Mouse (Mus musculus) ZHBTc4 (cell line): Measurements from ENCODE around the gene Cyp2d11.
A peak's percentile ranks its signal among the peaks of the same experiment; 100 is the strongest.
"Not testable (repeated sequence)": the region's sequence is repeated elsewhere in the genome, so short reads cannot be mapped to it uniquely, and the experiment has no call there.

ENCODE experiments used
- DNase-seq: peaks from one replicate; pipeline ENCODE4 v3.0.0-alpha.2; 2011; ENCODE audit warnings: low read depth, low spot score

The Cyp2d11 gene

DNA sequence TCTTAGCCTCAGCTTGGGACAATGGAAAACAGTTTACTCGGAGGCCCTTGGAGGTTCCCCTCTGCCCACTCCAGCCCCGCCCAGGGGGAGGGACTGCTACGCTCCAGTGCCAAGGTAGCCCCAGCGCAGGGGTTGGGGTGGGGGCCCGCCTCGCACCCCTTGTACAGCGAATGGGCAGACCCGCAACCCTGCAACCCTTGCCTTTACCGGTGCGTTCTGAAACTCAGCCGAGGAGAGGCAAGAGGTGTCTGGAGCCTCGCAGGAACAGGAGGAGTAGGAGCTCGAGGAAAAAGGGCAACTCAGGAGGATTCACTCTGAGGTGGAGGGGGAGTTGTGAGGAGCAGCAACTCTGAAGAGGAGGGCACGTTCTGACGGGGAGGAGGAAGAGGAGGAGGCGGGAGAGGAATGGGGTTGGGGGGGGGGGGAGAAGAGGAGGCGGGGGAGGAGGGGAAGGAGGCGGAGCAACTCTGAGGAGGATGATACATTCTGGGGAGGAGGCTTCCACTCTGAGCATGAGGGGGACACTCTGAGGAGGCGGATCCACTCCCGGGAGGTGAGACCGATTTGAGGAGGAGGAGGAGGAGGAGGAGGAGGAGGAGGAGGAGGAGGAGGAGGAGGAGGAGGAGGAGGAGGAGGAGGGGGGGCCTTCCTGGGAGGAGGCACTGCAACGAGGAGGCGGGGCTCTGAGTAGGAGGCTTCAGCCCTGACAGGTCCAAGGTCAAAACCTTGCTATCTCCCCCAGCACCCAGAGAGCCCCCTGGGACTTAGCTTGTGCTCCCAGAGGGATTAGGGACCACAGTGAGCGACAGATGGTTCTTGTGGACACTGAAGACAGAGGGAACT is 13.7 kb downstream of the Cyp2d11 start, which contains the start of gene Cyp2d22:
TSS of gene Cyp2d22 (minus strand) at position 390 of the 843 bp plus-strand sequence.
- DNase-seq, result peak; percentile 43

DNA sequence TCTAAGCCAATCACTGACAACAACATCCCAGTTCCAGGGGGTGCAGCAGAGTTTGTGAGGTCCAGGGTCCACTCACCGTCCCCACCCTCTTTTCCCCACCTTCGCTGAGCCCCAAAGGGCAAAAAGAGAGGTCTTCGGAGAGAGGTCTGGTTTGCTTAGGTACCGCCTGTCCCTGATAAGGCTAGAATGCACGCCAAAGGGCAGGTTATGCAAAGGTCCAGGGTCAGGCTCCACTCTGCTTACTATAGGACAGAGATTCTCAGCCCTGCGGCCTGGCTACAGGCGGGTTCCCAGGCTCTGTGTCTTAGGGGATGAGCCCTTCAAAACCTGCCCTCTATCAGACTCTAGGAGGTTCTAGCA is 14.3 kb downstream of the Cyp2d11 start:
- no peak for DNase-seq

DNA sequence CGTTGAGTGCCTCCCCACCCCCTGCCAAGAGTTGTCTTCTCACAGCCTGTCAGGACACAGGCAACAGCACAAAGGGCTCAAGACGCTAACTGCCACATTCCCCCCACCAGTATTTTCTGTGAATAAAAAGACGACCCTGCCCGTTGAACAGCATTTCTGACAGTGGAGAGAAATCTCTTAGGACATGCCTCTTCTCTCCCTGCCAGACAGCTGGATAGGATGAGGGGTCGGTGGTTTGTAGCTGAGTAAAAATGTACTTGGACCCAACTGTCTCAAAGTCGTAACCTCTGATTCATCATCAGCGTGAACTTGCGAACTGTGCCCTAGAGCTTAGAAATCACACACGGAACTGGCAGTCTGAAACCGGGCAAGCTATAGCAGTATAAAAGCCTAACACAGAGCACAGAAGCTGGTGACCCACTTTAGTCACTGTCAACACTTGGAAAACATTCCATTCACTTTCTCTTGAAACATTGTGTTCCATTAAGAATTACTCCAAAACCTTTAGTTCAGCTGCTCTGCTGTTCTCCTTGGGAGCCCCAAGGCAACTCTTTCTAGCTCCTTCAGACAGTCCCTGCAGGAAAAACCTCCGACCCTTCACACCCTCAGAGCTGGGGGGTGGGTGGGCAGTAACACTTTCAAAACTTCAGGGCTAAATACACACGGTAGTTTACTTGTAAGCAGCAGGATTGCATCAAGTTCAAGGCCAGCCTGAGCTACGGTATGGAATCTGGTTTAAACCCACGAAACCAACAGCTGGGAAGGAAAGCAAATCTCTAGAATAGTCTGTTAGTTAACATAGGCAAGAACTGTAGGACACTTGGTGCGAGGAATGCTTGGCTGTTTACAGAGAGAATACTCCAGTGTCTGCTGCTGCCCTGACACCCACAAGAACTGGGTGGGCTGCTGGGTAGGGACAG is 15.3 kb downstream of the Cyp2d11 start:
- no peak for DNase-seq

DNA sequence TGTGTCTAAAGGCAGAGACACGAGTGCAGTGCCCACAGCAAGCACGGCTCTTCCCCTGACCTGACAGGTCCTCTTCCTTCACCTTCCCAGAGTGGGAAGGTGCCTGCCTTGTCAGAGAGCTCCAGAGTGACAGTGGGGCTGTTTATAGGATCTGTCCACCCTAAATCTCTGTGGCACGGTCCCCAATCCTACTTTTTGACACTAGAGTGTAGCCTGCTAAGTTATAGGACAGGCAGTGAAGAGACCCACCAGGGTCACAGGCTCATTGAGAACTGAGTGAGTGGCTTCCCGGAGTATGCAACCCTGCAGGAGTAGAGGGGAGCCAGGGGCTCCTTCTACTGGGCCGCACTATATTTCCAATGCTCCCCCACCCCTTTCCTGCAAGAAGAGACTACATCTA is 16.1 kb downstream of the Cyp2d11 start:
- DNase-seq, result no peak

DNA sequence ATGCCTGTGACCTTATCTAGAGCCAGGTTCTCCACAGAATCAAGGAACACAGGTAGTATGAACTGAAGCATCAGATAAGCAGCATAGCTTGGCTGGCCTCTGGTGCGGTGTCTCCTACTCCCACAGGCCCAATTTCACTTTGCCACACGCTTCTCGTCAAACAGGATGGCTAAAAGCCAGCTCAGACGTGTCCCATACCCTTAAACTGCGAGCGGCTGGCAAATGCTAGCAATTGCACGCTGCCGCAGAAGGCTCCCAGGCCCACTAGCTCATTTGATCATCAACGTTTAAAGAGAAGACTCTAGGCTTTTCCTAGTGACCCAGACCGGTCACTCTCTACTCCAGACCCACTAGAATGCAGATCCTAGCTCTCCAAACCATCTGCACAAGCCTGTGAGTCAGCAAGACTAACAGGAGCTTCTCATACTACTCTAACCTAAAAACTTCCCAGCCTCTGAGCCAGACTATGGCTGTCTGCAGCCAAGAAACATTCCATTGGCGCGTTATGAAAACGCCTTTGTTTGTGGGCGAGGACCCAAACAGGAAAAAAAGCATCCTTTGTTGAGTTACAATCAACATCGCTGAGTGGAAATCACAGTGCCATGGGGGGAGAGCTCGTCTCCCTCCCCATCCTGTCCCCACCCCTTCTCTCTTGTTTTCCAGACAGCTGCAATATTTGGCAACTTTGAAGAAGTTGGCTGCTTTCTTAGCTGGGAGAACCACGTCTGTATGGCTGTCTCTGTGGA is 17.3 kb downstream of the Cyp2d11 start:
- DNase-seq, result no peak

DNA sequence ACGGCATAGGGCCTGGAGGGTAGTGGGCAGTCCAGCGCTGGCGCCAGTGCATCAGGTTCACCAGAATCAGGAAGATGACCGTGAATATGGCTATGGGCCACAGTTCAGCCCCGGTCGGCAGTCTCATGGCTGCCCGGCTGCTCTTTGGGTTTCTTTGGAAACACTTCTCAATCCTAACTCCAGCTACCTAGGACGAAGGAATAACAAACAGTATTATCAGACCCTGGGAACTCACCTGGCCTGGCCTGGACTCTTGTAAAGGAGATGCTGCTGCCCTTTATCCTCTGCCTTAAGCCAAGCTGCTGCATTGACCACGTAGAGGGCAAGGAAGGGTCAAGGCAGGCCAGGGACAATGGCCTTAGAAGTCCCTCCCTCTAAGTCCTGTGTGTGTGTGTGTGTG is 18.0 kb downstream of the Cyp2d11 start:
- no peak for DNase-seq

DNA sequence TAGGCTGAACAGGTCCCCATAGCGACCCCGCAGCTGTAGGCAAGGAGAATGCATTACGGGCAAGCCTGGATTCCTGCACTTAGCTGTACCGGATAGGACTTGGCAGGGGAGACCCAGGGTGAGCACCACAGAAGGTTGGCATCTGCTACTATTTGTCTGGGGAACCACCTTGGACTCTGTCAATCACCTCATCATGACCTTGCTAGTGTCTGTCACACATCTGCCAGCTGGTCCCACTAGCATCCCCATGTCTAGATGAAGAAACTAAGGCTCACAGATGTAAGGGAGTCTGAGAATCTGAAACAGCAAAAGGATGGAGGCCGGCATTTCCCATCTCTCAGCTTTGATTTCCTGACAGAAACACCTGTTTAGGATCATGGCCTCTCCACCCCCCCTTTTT is 19.4 kb downstream of the Cyp2d11 start:
- no peak for DNase-seq

DNA sequence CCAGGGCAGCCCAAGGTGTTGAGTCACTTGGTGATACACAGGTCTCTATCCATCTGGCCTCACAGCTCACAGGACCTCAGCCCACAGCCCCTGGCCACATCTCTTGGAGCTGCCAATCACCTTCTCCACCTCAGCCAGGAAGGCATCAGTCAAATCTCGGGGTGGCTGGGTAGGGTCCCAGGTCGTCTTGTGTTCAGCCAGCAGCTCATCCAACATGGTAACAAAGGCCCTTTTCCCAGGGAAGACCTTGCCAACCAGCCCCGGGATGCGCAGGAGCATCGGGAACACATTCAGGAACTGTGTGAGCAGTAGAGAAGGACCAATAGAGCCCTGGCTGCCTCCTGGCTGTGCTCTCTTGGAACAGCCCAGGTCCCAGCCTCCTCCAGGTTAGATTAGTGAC is 20.8 kb downstream of the Cyp2d11 start:
- no peak for DNase-seq

DNA sequence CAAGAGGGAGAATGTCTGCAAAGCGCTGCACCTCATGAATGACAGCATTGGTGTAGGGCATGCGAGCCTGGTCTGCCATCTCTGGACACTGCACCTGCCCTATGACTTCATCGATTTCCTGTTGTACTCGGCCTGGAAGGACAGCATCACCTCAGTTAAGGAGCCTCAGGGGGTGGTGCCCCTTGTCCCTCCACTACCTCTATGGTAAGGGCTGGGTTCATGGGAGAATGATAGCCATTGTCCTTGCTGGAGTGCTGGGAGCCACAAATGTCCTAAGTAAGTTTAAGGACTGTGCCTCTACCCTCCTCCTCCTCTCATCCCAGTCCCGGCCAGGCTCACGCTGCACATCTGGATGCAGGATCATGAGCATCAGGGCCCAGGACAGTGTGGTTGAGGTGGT is 21.4 kb downstream of the Cyp2d11 start:
- DNase-seq, result no peak

DNA sequence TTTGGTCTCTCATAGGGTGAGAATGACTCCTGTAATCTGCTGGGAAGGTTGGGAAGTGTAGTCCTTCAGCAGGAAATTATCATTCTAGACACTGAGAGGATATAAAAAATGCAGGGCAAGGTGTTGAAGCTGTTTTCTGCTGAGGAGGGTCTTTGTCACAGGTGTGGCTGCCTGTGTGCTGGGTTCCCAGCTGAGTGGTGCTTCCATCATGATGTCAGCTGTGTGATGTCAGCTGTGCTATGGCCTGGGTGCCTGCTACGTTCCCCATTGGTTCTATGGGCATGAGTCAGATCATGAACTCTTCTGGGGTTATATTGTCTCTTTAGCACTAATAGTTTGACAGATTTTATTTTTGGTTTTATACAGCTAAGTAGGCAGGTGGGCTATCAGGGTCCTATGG is 25.0 kb downstream of the Cyp2d11 start:
- no peak for DNase-seq

DNA sequence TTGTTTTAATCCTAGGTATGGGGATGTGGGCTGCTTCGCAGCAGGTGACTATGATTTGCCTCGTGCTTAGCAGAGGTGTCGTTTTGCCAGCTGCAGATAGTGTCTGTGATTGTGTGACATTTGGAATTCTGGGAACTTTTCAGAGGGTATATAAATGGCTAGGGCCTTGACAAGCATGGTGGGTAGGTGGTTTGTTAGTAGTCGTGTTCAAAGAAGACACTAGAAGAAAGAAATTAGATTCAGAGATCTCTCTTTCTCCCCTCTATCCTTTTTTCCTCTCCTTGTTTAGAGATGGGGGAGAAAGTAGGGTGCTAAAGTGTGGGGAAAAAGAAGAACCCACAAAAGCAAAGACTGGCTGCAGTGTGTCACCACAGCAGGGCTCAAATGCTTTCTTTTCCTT is 25.7 kb downstream of the Cyp2d11 start:
- no peak for DNase-seq

DNA sequence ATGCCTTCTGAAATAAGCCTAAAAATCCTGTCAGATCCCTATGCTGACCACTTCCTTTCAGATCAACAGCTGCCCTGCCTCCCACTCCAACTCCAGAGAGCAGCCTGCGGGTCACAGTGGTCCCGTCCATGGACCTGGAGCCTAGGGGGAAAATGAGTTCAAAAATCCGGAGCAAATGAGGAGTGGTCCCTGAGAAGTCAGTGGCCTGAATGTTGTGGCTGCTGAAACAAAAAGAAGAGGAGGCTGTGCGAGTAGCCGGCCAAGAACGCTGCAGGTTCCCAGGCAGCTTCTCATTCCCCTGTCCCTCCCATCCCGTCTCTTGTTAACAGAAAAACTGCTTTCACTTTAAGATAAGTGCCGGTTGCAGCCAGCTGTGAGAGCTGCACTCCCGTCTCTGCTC is 29.3 kb downstream of the Cyp2d11 start:
- DNase-seq, result not testable (repeated sequence)

DNA sequence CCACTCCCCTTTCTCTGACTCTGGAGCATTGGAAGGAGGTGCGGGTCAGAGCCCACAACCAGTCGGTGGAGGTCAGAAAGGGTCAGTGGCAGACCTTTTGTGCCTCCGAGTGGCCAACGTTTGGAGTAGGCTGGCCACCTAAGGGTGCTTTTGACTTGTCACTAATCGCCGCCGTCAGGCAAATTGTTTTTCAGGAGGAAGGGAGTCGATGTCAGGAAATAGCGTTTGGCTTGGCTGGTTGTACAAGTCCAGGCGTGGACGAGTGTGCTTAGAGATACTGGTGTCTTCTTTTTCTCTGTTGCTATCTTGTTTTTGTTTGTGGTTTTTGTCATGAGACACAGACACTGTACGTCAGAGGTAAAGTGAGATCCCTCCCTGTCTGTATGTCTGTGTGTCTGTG is 30.0 kb downstream of the Cyp2d11 start:
- not testable (repeated sequence) for DNase-seq

DNA sequence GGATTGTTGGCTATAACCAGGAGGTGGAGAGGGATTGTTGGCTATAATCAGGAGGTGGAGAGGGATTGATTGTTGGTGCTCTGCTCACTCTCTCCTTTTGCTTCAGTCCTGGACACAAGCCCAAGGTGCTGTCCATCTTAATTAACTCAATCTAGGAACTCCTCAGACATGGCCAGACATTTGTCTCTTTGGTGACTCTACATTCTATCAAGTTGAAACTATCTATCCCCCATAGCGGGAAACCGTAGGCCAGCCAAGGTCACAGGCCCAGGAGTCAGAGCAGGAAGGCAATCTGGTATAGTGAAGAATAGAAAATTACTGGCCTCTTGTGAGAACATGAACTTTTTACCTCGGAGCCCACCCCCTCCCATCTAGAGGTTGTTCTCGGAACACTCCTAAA is 31.6 kb downstream of the Cyp2d11 start:
- no peak for DNase-seq

DNA sequence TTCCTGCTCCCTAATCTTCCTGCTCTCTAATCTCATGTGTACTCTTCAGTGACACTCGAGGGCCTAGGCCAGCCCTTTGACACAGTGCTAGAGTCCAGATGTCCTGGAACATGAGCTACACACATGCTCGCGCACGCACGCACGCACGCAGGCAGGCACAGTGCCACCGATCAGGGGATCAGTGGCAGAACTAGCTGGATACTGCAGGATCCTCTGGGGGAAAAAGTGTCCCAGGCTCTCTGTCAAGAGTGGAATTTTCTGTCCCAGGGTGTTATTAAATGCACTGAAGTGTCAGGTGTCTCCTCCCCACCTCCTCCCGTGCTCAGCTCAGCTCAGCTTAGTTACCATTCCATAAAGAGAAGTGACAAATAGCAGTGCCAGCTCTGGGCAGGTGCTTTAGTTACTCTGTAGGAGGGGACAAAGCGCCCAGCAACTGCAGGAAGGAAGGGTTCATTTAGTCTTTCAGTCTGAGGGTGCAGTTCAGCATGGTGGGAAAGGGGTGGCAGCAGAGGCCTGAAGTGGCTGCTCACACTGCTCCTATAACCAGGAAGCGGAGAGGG is 32.3 kb downstream of the Cyp2d11 start:
- DNase-seq, result peak; percentile 62

DNA sequence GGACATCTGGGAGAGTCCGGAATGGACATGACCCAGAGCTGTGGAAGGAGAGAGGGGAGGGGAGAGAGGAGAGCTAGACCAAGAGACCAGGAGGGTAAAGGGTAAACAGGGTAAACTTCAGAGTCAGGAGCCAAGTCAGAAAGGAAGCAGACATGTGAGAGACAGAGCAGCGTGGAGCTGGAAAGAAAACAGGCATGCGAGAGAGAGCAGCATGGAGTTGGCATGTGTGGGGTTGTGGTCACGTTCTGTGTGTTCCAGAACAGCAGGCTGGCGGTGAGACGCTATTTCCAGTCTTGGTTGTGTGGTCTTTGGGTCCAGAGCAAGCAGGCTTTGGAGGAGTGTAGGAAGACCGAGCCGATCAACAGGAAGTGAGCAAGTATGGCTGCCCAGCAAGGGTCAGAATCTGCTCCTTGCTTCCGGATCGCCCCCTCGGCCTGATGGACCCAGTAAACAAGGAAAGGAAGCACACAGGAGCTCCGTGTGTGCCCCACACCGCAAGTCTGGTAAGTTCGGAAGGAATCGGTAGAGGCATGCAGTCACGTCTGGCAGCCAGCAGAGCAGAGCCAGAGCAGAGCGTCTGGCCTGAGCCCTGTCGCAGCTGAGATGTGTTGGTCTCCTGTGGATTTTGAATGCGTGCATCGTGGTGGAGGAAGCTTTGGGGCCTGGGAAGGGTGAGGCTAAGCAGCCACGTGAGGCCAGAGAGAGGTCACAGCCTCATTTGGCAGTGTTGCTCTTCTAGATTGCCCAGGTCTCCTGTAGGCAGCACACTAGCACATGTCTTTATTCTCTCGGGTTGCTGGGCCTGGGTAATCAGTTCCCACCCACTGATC is 35.2 kb downstream of the Cyp2d11 start:
- no peak for DNase-seq

DNA sequence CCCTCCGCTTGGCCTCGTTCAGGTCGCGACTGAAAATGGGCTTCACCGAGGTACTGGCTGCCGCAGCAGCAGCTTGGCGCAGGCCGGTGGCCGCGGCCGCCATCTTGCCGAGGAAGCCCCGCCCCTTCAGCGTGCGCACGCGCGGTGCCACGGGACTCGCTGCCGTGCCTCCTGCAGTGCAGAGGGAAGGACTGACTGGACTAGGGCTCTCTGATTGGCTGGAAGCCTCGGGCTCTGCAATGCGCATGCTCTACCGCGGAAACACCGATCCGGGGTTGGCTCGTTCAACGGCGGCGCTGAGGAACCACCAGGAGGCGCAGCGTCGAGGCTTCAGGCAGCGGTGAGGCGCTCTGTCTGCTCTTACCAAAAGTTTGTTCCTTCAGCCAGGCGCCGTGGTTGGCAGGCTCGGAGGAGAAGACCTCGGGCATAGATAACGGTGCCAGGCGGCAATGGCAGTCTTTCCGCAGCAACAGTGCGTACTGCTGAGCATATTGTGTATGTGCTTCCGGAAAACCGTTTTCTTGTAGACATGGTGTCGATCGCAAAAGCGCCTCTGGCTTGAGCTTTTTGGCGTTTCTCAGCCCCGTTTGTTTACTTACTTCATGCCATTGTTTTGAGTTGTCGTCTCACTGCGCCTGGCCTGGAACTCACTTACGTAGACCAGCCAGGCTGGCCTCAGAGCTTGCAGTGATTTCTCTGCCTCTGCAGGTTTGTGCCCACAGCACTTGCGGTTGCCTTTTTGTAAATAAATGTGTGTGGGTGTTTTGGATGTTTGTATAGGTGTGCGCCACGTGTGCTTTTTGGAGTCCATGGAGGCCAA is 39.5 kb downstream of the Cyp2d11 start, which contains the start of gene Ndufa6:
TSS of gene Ndufa6 (minus strand) at position 197 of the 820 bp plus-strand sequence.
- DNase-seq, result peak; percentile 99

DNA sequence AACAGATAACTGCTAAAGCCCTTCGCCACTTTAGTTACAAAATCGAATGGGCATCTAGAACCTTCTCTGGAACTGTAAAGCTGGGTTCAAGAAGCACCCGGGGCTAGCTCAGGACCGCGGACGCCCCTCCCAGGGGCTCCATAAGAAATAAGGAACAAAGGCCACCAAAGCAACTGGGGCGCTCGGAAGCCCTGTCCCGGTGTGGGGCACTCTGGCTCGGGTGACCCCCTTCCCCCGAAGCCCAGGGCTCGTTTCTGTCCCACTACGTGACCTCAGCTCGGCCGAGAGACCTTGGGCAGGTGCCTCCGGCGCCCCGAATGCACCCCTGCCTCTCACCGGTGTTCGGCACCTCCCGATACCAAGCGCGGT is 40.1 kb downstream of the Cyp2d11 start:
- DNase-seq, result no peak

DNA sequence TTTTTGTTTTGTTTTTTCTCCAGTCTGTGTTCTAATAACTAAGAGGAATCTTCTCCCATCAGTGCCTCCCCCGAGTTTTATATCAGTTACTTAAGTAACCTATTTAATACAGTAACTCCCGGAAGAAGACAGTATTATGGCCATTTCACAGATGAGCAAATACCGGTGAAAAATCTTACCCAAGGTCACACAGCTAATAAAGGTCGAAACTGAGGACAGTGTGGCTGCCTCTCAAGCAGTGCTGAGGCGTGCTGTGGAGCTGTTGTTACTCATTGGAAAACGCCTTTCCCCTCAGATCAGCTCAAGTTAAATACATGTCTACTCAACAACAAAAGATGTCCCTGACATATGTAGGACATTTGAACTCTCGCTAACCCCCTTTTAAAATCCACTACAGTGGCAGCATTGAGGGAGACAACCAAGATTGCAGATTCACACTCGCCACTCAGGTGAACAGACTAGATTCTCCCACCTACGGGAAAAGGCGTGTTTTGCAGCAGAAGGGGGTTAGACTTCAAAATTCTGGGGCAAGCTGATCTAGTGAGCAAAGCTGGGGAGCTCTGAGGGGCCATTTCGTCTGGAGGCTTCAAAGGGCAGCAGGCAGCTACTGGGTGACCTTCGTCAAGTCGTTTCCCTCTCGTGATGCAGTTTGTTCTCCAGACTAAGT is 40.6 kb downstream of the Cyp2d11 start:
- peak; percentile 50 for DNase-seq
